Mouse (Mus musculus) hematopoietic multipotent progenitor cell, adult 10-12 weeks (in vitro differentiated cells): ENCODE measurements around the gene Pes1. TPM values are rescaled to one million over a fixed set of nuclear protein-coding genes. Genes with fewer than 3 reads are reported as not detected.

ENCODE experiments used
- polyA plus RNA-seq: library from polyadenylated mRNA; stranded (reverse); fragments of >175 nt; gene quantifications from 2 replicates; pipeline ENCODE4 v1.2.3, GENCODE M21; 2012; ENCODE audit warnings: low replicate concordance

Pes1 gene
- 10.4 and 33.7 TPM in 2 replicates for polyA plus RNA-seq

GRCm38 (mm10) chr11:3963610-3964415, at the start of gene Pes1:
Pes1 (plus strand) TSS chr11:3963975.

GRCm38 (mm10) chr11:3914109-3914840, 49.5 kb upstream of the Pes1 start, which contains the start of gene Slc35e4:
Slc35e4 (minus strand) TSS chr11:3914664.

GRCm38 (mm10) chr11:3931511-3932211, 32.1 kb upstream of the Pes1 start, which contains the start of gene Tcn2:
Tcn2 (minus strand) TSS chr11:3932159.

GRCm38 (mm10) chr11:3976678-3977077, 12.9 kb downstream of the Pes1 start, which contains the start of gene 4930556J24Rik:
4930556J24Rik (minus strand) TSS chr11:3976778.

GRCm38 (mm10) chr11:3983291-3983862, 19.6 kb downstream of the Pes1 start, which contains the start of gene Gal3st1:
Gal3st1 (plus strand) TSS chr11:3983636.

Other genes with a start within 250 kb of the Pes1 start
- 0.02 and 0.04 TPM in 2 replicates for gene Osbp2, start 100.1 kb upstream of the Pes1 start, polyA plus RNA-seq
- 0.04 TPM in 1 of 2 replicates, not detected in the other for gene 4921536K21Rik, start 68.9 kb upstream of the Pes1 start, polyA plus RNA-seq
- 0.04 and 0.18 TPM in 2 replicates for gene Dusp18, start 68.7 kb upstream of the Pes1 start, polyA plus RNA-seq
- gene Slc35e4, start 49.3 kb upstream of the Pes1 start, polyA plus RNA-seq: 3.6 and 10.2 TPM in 2 replicates
- 7.1 and 21.6 TPM in 2 replicates for gene Tcn2, start 31.8 kb upstream of the Pes1 start, polyA plus RNA-seq
- gene 4930556J24Rik, start 12.8 kb downstream of the Pes1 start, polyA plus RNA-seq: not detected in 2 replicates
- gene Gal3st1, start 19.7 kb downstream of the Pes1 start, polyA plus RNA-seq: not detected in 2 replicates
- not detected in 2 replicates for gene Sec14l4, start 67.5 kb downstream of the Pes1 start, polyA plus RNA-seq
- gene Sec14l3, start 100.9 kb downstream of the Pes1 start, polyA plus RNA-seq: not detected in 2 replicates
- gene Mtfp1, start 131.5 kb downstream of the Pes1 start, polyA plus RNA-seq: 2.3 and 4.6 TPM in 2 replicates
- 0.96 and 6.3 TPM in 2 replicates for gene Sec14l2, start 159.4 kb downstream of the Pes1 start, polyA plus RNA-seq
- 26.9 and 39.5 TPM in 2 replicates for gene Rnf215, start 171.2 kb downstream of the Pes1 start, polyA plus RNA-seq
- gene Ccdc157, start 196.3 kb downstream of the Pes1 start, polyA plus RNA-seq: 3.5 and 5.0 TPM in 2 replicates
- gene Sf3a1, start 196.4 kb downstream of the Pes1 start, polyA plus RNA-seq: 34.5 and 66.6 TPM in 2 replicates
- 43.9 and 56.0 TPM in 2 replicates for gene Tbc1d10a, start 222.8 kb downstream of the Pes1 start, polyA plus RNA-seq